Mouse (Mus musculus) hindbrain, postnatal 0 days (tissue): ENCODE results near the gene Polr2a. TPM values are rescaled to one million over a fixed set of nuclear protein-coding genes. Genes with fewer than 3 reads are reported as not detected.

ENCODE experiments used
- ATAC-seq: fragments of 200-750 bp; cut with Nextera tagmentation; 2 replicates; pipeline ENCODE4 v1.8.0; 2017; ENCODE audit warnings: mild to moderate bottlenecking, moderate TSS enrichment, moderate library complexity
- DNase-seq: peaks from one replicate; pipeline ENCODE4 v3.0.0-alpha.2; 2015; ENCODE audit warnings: low spot score
- H3K27ac ChIP-seq: fragments of 300-500 bp; sonication (generic); 2 replicates; pipeline ENCODE4 v1.5.1; 2014; ENCODE audit warnings: mild to moderate bottlenecking
- H3K27me3 ChIP-seq: fragments of 300-500 bp; sonication (generic); 2 replicates; pipeline ENCODE4 v1.6.1; 2014; ENCODE audit warnings: low read length, mixed read lengths; ENCODE audit not compliant: insufficient read depth
- H3K36me3 ChIP-seq: fragments of 300-500 bp; sonication (generic); 2 replicates; pipeline ENCODE4 v1.6.1; 2014; ENCODE audit warnings: low read length, mixed read lengths; ENCODE audit not compliant: insufficient read depth
- H3K4me1 ChIP-seq: fragments of 300-500 bp; sonication (generic); 2 replicates; pipeline ENCODE4 v1.6.1; 2014; ENCODE audit warnings: antibody characterized with exemption, low read length, mixed read lengths; ENCODE audit not compliant: insufficient read depth
- H3K4me2 ChIP-seq: fragments of 300-500 bp; sonication (generic); 2 replicates; pipeline ENCODE4 v1.6.1; 2014; ENCODE audit warnings: low read depth, mild to moderate bottlenecking, low read length, moderate library complexity, mixed read lengths
- H3K4me3 ChIP-seq: fragments of 300-500 bp; sonication (generic); 2 replicates; pipeline ENCODE4 v1.5.1; 2014; ENCODE audit warnings: low read length
- H3K9ac ChIP-seq: fragments of 300-500 bp; sonication (generic); replicated peaks from 2 replicates; pipeline ENCODE4 v1.6.1; 2014; ENCODE audit warnings: mild to moderate bottlenecking, low read length, moderate library complexity, mixed read lengths
- H3K9me3 ChIP-seq: fragments of 300-500 bp; sonication (generic); 2 replicates; pipeline ENCODE4 v1.6.1; 2016; ENCODE audit warnings: low read length, mixed read lengths
- CTCF ChIP-seq: IDR thresholded peaks from 2 replicates; pipeline ENCODE4 v1.5.1; 2016; ENCODE audit warnings: antibody characterized with exemption, control low read depth, low read depth
- WGBS: fragments of 180-500 bp; shearing (Covaris S2); extraction: QIAGEN DNeasy Blood & Tissue Kit; methylation state at CpG from one replicate; pipeline ENCODE4 v1.1.7; 2014; 5-methylcytosine and 5-hydroxymethylcytosine counted together
- polyA plus RNA-seq: library from polyadenylated mRNA; unstranded; fragments of >200 nt; fragmentation: Nextera tagmentation; extraction: Ambion mirVana; gene quantifications from 2 replicates; pipeline ENCODE4 v1.2.1, GENCODE M21; 2015
- total RNA-seq: library from RNA; depleted of rRNA; stranded (reverse); fragments of >200 nt; gene quantifications from 2 replicates; pipeline ENCODE4 v1.2.3, GENCODE M21; 2014

Gene Polr2a
- total and polyA plus RNA-seq, 2 experiments from 2014 or later: 10.5 to 18.3 TPM

DNA sequence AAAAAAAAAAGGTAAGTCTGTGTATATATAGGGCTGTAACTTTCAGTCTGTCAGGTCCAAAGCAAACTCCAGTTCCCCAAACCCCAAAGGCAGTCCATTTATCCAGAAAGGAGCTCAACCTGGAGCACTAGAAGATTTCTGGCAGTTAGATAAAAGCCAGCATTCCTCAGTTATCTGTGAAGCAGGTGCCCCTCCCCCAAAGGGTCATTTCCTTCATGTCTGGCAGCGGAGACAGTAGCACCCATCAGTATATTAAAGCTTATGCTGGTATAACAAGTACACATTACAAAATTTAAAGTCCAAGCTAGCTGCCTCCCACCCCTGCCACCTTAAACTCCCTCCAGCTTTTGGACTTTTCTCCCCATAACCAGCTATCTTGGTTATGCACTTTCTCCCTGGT is 58.8 kb downstream of the Polr2a start:
- no peak for TF ChIP-seq CTCF
- Histone ChIP-seq H3K9ac (no peak overlapping the region), H3K4me3 (no peak overlapping the region), H3K4me1 (no peaks in the 10 kb centered on the region; the same call in 1 of the 2 replicates), H3K9me3 (no peaks in the 10 kb centered on the region), H3K36me3 (no peaks in the 10 kb centered on the region), H3K27ac (no peak overlapping the region), H3K27me3 (no peaks in the 10 kb centered on the region), H3K4me2 (no peak overlapping the region)
- no peak for DNase-seq
- ATAC-seq: no peak
- 86% methylated on average over 1 of the region's 1 CpGs for WGBS

DNA sequence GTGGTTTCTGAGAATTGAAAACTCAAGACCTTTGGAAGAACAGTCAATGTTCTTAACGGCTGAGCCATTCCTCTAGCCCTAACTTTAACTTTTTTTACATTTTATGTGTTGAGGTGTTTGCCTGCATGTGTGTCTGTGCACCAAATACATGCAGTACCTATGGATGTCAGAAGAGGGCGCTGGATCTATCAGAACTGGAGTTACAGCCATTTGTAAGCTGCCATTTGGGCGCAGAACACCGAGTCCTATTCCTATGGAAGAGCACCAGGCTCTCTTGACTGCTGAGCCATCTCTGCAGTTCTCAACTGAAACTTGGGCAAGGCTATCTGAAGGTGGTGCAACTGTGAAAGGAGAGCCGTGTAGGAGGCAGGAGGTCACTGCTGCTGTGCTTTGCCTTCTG is 59.9 kb downstream of the Polr2a start:
- ATAC-seq (no peak), DNase-seq (no peak)
- no peaks in the 10 kb centered on the region; the same call in 1 of the 2 replicates for H3K4me1 ChIP-seq
- no peak overlapping the region for H3K27ac ChIP-seq
- no peak overlapping the region for H3K4me2 ChIP-seq
- peak; percentile 27; the same call in 1 of the 2 replicates for TF ChIP-seq CTCF
- no peaks in the 10 kb centered on the region for H3K27me3 ChIP-seq
- H3K36me3 ChIP-seq: no peaks in the 10 kb centered on the region
- no peak overlapping the region for H3K4me3 ChIP-seq
- H3K9me3 ChIP-seq: no peaks in the 10 kb centered on the region
- no peak overlapping the region for H3K9ac ChIP-seq
- WGBS: 68% methylated on average over 5 of the region's 5 CpGs

DNA sequence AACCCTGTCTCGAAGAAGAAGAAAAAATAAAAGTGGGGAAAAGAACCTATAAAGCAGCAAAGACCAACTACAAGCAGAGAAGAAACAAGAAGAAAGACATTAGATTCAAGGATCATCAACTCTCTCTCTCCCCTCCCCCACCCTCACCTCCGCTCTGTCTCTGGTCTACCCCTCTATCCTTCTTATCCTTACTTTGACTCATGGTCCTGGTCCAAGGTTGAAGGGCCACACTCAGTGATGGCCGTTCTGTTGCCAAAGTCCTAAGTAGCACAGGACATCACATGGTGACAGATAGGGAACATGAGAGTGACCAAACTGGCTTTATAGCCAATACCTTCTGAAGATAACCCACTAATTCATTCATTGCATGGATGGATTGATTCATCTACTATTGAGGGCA is 61.0 kb downstream of the Polr2a start:
- WGBS: 87% methylated on average over 3 of the region's 3 CpGs
- no peaks in the 10 kb centered on the region for H3K27me3 ChIP-seq

DNA sequence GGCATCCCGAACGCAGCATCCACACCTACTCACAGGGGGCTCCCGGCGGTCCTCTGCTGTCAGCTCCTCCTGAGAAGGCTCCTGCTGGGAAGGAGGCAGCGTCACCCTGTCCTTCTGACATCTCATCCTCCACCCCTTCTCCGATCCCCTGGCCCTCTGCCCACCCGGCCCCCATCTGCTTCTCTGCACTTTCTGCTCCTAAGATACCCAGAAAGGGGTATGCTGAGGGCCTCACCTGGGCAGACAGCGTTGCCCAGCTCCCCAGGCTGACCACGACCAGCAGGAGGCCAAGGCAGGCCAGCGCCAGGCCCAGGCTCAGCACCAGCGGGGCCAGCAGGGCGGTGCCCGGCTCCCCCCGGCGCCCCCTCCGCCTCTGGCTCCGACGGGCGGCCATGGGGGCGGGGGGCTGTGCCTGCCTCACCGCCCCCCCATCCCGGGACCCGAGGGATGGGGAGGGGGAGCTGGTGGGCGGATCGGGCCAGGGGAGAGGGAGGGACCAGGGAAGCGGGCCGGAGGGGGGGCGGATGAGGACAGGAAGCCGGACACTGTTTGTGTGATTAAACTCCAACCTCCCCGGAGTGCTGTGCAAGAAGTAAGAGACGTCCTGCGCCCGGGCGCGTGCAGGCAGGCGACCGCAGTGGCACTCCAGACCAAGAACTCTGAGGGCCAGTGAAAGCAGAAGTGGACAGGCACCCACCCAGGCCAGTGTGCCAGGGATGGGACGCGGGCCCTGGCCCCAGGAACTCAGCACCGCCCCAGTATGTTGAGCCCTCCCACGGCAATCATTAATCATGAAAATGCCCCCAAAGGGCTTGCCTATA is 62.9 kb downstream of the Polr2a start, which contains the start of the genes Tnfsf12 and Tnfsfm13:
TSS of gene Tnfsf12 (minus strand) at position 489 of the 821 bp plus-strand sequence.
TSS of gene Tnfsfm13 (minus strand) at position 738 of the 821 bp plus-strand sequence.
- peak within 1 kb of the TSS; percentile 49; the same call in 1 of the 2 replicates for H3K27ac ChIP-seq
- H3K36me3 ChIP-seq: no peaks in the 10 kb centered on the region
- peak within 1 kb of the TSS; percentile 86 for H3K4me2 ChIP-seq
- H3K27me3 ChIP-seq: no peaks in the 10 kb centered on the region
- ATAC-seq: peak; percentile 70
- peak within 1 kb of the TSS; percentile 46 for H3K4me3 ChIP-seq
- no peaks in the 10 kb centered on the region for H3K9me3 ChIP-seq
- TF ChIP-seq CTCF: no peak
- WGBS: 1% methylated on average over 32 of the region's 41 CpGs
- DNase-seq: peak; percentile 51
- peak within 1 kb of the TSS; percentile 69 for H3K9ac ChIP-seq
- H3K4me1 ChIP-seq: no peaks in the 10 kb centered on the region; the same call in 1 of the 2 replicates

More for the DNA sequence above, 61.0 kb downstream of the Polr2a start:
- ATAC-seq: no peak
- TF ChIP-seq CTCF: no peak
- Histone ChIP-seq H3K9me3 (no peaks in the 10 kb centered on the region), H3K4me3 (no peak overlapping the region), H3K4me1 (no peaks in the 10 kb centered on the region; the same call in 1 of the 2 replicates), H3K9ac (no peak overlapping the region), H3K27ac (no peak overlapping the region), H3K36me3 (no peaks in the 10 kb centered on the region), H3K4me2 (no peak overlapping the region)
- DNase-seq: no peak

DNA sequence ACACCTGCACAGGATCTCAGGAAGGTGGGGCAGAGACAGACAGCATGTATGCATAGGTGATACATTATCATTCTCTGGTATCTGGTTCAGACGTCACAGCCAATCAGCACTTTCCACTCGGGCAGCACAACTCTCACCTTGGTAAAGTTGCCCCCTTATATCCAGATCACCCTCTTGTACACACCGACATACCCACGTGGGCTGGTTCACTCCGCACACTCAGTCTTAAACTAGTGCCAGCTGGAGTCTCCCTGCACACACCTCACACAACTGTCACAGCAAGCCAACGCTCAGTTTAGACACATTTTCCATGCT is 63.4 kb downstream of the Polr2a start:
- ATAC-seq (peak; percentile 18; the same call in 1 of the 2 replicates), DNase-seq (no peak)
- TF ChIP-seq CTCF: no peak
- no peaks in the 10 kb centered on the region for H3K27me3 ChIP-seq
- H3K9ac ChIP-seq: peak overlapping the region; percentile 69
- no peak overlapping the region; the same call in 1 of the 2 replicates for H3K27ac ChIP-seq
- no peaks in the 10 kb centered on the region for H3K9me3 ChIP-seq
- H3K4me2 ChIP-seq: peak overlapping the region; percentile 86
- peak overlapping the region; percentile 46 for H3K4me3 ChIP-seq
- no peaks in the 10 kb centered on the region for H3K36me3 ChIP-seq
- WGBS: 19% methylated on average over 6 of the region's 6 CpGs
- no peaks in the 10 kb centered on the region; the same call in 1 of the 2 replicates for H3K4me1 ChIP-seq

DNA sequence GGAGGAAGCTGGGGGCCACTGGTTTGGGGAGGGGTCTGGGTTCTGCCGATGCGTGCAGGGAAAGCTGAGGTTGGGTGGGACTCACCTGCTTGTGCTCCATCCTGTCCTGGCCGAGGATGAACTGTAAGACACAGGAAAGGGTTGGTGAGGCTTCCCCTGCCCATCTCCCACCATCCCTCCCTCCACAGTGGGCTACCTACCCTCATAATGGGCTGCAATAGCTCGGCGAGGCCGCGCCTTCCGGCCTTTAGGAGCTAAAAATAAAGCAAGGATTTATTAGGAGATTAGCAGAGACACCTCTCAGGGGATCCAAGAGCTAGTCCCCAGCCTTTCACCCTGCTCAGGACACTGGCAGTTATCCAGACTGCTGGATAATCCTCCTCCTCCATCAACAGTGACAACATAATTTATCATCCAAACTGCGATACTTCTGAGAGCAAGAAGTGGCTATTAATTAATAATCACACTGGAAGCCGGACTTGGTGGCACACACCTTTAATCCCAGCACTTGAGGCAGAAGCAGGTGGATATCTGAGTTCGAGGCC is 64.9 kb downstream of the Polr2a start:
- no peak for ATAC-seq
- Histone ChIP-seq H3K9me3 (no peaks in the 10 kb centered on the region), H3K9ac (no peak overlapping the region), H3K4me1 (no peaks in the 10 kb centered on the region; the same call in 1 of the 2 replicates), H3K27ac (no peak overlapping the region), H3K4me2 (no peak overlapping the region), H3K36me3 (no peaks in the 10 kb centered on the region), H3K27me3 (no peaks in the 10 kb centered on the region), H3K4me3 (no peak overlapping the region)
- no peak for TF ChIP-seq CTCF
- no peak for DNase-seq
- WGBS: 57% methylated on average over 11 of the region's 11 CpGs
